Mouse (Mus musculus): ENCODE results near the gene Exoc7.
A peak's percentile ranks its signal among the peaks of the same experiment; 100 is the strongest.
"Not testable (repeated sequence)": the region's sequence is repeated elsewhere in the genome, so short reads cannot be mapped to it uniquely, and the experiment has no call there.

Gene Exoc7

GRCm38 (mm10) chr11:116281671-116282070 lies 25.4 kb downstream of the Exoc7 start:
- DNase-seq (ENCODE audit: inconsistent age in 2 of 2, low spot score in 1 of 2): no peak

- no peak for DNase-seq (ENCODE audit: inconsistent age in 2 of 2, low spot score in 1 of 2)
Observed at GRCm38 (mm10) chr11:116280751-116281663, 26.0 kb downstream of the Exoc7 start, which contains the start of gene Galr2. Gene Galr2, plus strand, starts transcription at chr11:116280939.

- DNase-seq (ENCODE audit: inconsistent age in 2 of 2, low spot score in 1 of 2): not testable (repeated sequence)
Observed at GRCm38 (mm10) chr11:116277184-116277583, 29.8 kb downstream of the Exoc7 start.

- peak; percentile 93 to 98 for DNase-seq (ENCODE audit: inconsistent age in 2 of 2, low spot score in 1 of 2)
Observed at GRCm38 (mm10) chr11:116274045-116274666, 32.9 kb downstream of the Exoc7 start, which contains the start of gene Srp68. Gene Srp68, minus strand, starts transcription at chr11:116274217.

- no peak for DNase-seq (ENCODE audit: inconsistent age in 2 of 2, low spot score in 1 of 2)
Observed at GRCm38 (mm10) chr11:116273469-116274044, 33.5 kb downstream of the Exoc7 start.

GRCm38 (mm10) chr11:116272589-116273468 lies 34.2 kb downstream of the Exoc7 start:
- DNase-seq (ENCODE audit: inconsistent age in 2 of 2, low spot score in 1 of 2): no peak

GRCm38 (mm10) chr11:116269560-116269959 lies 37.5 kb downstream of the Exoc7 start:
- no peak for DNase-seq (ENCODE audit: inconsistent age in 2 of 2, low spot score in 1 of 2)

GRCm38 (mm10) chr11:116268313-116268712 lies 38.7 kb downstream of the Exoc7 start:
- DNase-seq (ENCODE audit: inconsistent age in 2 of 2, low spot score in 1 of 2): no peak

- no peak for DNase-seq (ENCODE audit: inconsistent age in 2 of 2, low spot score in 1 of 2)
Observed at GRCm38 (mm10) chr11:116267637-116268036, 39.4 kb downstream of the Exoc7 start.

GRCm38 (mm10) chr11:116265850-116266249 lies 41.2 kb downstream of the Exoc7 start:
- no peak for DNase-seq (ENCODE audit: inconsistent age in 2 of 2, low spot score in 1 of 2)

GRCm38 (mm10) chr11:116265352-116265751 lies 41.7 kb downstream of the Exoc7 start:
- no peak for DNase-seq (ENCODE audit: inconsistent age in 2 of 2, low spot score in 1 of 2)

GRCm38 (mm10) chr11:116260259-116260658 lies 46.8 kb downstream of the Exoc7 start:
- no peak for DNase-seq (ENCODE audit: inconsistent age in 2 of 2, low spot score in 1 of 2)

GRCm38 (mm10) chr11:116259461-116259860 lies 47.6 kb downstream of the Exoc7 start:
- no peak for DNase-seq (ENCODE audit: inconsistent age in 2 of 2, low spot score in 1 of 2)

GRCm38 (mm10) chr11:116255982-116256675 lies 50.9 kb downstream of the Exoc7 start:
- DNase-seq (ENCODE audit: inconsistent age in 2 of 2, low spot score in 1 of 2): no peak

- no peak for DNase-seq (ENCODE audit: inconsistent age in 2 of 2, low spot score in 1 of 2)
Observed at GRCm38 (mm10) chr11:116255090-116255981, 51.7 kb downstream of the Exoc7 start.

GRCm38 (mm10) chr11:116254627-116255026 lies 52.4 kb downstream of the Exoc7 start:
- no peak for DNase-seq (ENCODE audit: inconsistent age in 2 of 2, low spot score in 1 of 2)

GRCm38 (mm10) chr11:116253076-116253600 lies 53.9 kb downstream of the Exoc7 start:
- no peak for DNase-seq (ENCODE audit: inconsistent age in 2 of 2, low spot score in 1 of 2)

- DNase-seq (ENCODE audit: inconsistent age in 2 of 2, low spot score in 1 of 2): no peak
Observed at GRCm38 (mm10) chr11:116250898-116251297, 56.1 kb downstream of the Exoc7 start.

Measured in adrenal gland, adult (tissue).